In the genomic region with DNA sequence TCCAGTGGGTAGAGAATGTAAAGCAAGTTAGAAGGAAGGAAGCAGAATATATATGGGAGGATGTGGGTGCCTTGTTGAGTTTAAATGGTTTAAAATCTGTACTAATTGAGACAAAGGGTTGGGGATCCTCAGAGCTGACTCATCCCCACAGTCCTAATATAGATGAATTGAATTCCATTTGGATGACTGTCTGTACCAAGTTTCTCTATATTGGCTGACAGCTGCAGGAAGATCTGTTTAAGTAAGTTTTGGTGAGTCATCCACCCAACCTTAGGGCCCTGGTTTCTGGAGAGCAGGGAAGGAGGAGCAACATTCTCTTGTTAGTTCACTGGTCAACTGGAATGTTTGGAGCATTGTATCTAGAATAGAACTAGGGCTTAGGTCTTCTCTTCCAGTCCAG, we compare ENCODE assay signal across 21 mouse cellular contexts.
DNase-seq lines count a peak whose midpoint lies in the region; ATAC-seq and TF ChIP-seq lines count a peak whose summit lies in the region.
"Had no signal": no experiment of that assay in that cellular context is flagged by ENCODE, and none has a peak within 500 bp of the region (broad histone marks: within the 10 kb centered on the region; RNA-seq: fewer than 3 reads in every experiment).

No protein-coding gene starts in this region.

- H3K27ac ChIP-seq in liver, embryonic 11.5 days (ENCODE audit: low read depth, low read length): no peak overlapping the region
- H3K27ac ChIP-seq: embryonic facial prominence, embryonic 15.5 days; forebrain, embryonic 15.5 days; heart, embryonic 10.5 days; hindbrain, embryonic 10.5 days; hindbrain, embryonic 14.5 days; intestine, embryonic 15.5 days had no signal

- H3K4me1 ChIP-seq in liver, embryonic 11.5 days (replicated peaks; ENCODE audit: control insufficient read depth, insufficient read depth, low read length): no peaks in the 10 kb centered on the region
- H3K4me1 ChIP-seq: embryonic facial prominence, embryonic 15.5 days; forebrain, embryonic 15.5 days; heart, embryonic 10.5 days; hindbrain, embryonic 10.5 days; intestine, embryonic 15.5 days had no signal

- H3K27me3 ChIP-seq in myocyte (ENCODE audit: control insufficient read depth, insufficient read depth, insufficient read length): no peaks in the 10 kb centered on the region
- no peaks in the 10 kb centered on the region for H3K27me3 ChIP-seq in liver, embryonic 11.5 days (replicated peaks; ENCODE audit: control insufficient read depth, insufficient read depth, low read length)
- H3K27me3 ChIP-seq: embryonic facial prominence, embryonic 15.5 days; forebrain, embryonic 15.5 days; intestine, embryonic 15.5 days had no signal

- H3K79me2 ChIP-seq in myocyte (ENCODE audit: control insufficient read depth, insufficient read depth): no peaks in the 10 kb centered on the region

- no peak for TF ChIP-seq POLR2A in myocyte (IDR thresholded peaks at IDR 0.05; ENCODE audit: insufficient read length, low read depth)

- ATAC-seq in liver, embryonic 11.5 days (replicated peaks; ENCODE audit: low FRiP score): no peak
- ATAC-seq: activated CD4-positive, CD25-positive, alpha-beta regulatory T cell, adult 4 months; forebrain, embryonic 15.5 days; intestine, embryonic 15.5 days had no signal

- DNase-seq in adrenal gland, adult 2 months: peak; percentile 3
- no peak for DNase-seq in adrenal gland, postnatal 14 days
- DNase-seq in 3134 (ENCODE audit: extremely low read depth, insufficient read length, low spot score) (peak; percentile 65), NIH3T3 (ENCODE audit: low read depth) (peak; percentile 36)
- DNase-seq in liver, embryonic 11.5 days (ENCODE audit: low spot score): no peak
- no peak for DNase-seq in left cerebral cortex, adult 11 months (ENCODE audit: low spot score)
- DNase-seq: cerebellum, adult 11 months; cerebellum, adult 8-10 months; cerebellum, postnatal 14 days; embryo, embryonic 11 days; gastrocnemius, postnatal 36 days; heart, adult 18-20 months; heart, postnatal 14 days had no signal

- no peaks in the 10 kb centered on the region for H3K9me3 ChIP-seq in liver, embryonic 11.5 days (ENCODE audit: control insufficient read depth, low read length)
- H3K9me3 ChIP-seq: embryonic facial prominence, embryonic 15.5 days; forebrain, embryonic 15.5 days; heart, embryonic 10.5 days; hindbrain, embryonic 10.5 days; intestine, embryonic 15.5 days had no signal

- H3K4me2 ChIP-seq in myocyte (ENCODE audit: low read depth): peak overlapping the region; percentile 68
- no peak overlapping the region for H3K4me2 ChIP-seq in liver, embryonic 11.5 days
- H3K4me2 ChIP-seq: embryonic facial prominence, embryonic 15.5 days; forebrain, embryonic 15.5 days; hindbrain, embryonic 14.5 days; intestine, embryonic 15.5 days had no signal

- no peak overlapping the region for H3ac ChIP-seq in myocyte (ENCODE audit: control insufficient read depth, insufficient read length)

- H3K36me3 ChIP-seq in myocyte (ENCODE audit: control insufficient read depth, insufficient read depth): no peaks in the 10 kb centered on the region
- no peaks in the 10 kb centered on the region for H3K36me3 ChIP-seq in liver, embryonic 11.5 days (ENCODE audit: control insufficient read depth, insufficient read depth, low read length)
- H3K36me3 ChIP-seq: embryonic facial prominence, embryonic 15.5 days; forebrain, embryonic 15.5 days; heart, embryonic 10.5 days; hindbrain, embryonic 10.5 days; intestine, embryonic 15.5 days had no signal

- no peak overlapping the region for H3K4me3 ChIP-seq in myocyte
- no peak overlapping the region for H3K4me3 ChIP-seq in liver, embryonic 11.5 days (ENCODE audit: low read depth, low read length)
- H3K4me3 ChIP-seq: embryonic facial prominence, embryonic 15.5 days; forebrain, embryonic 15.5 days; heart, embryonic 10.5 days; hindbrain, embryonic 10.5 days; intestine, embryonic 15.5 days had no signal

- no peak overlapping the region for H3K9ac ChIP-seq in liver, embryonic 11.5 days (ENCODE audit: low read depth, low read length)
- H3K9ac ChIP-seq: embryonic facial prominence, embryonic 15.5 days; forebrain, embryonic 15.5 days; hindbrain, embryonic 14.5 days; intestine, embryonic 15.5 days had no signal

TF ChIP-seq in myocyte, 11 proteins besides CTCF, POLR2A, EP300 and RAD21:
- TF ChIP-seq MYOD1 (IDR thresholded peaks at IDR 0.05; ENCODE audit: control insufficient read depth in 1 of 3, insufficient read length in 2 of 3, low read depth in 2 of 3) (peak in 2 of 3 experiments; percentile 21 to 35), CEBPB (IDR thresholded peaks at IDR 0.05; ENCODE audit: insufficient read depth, poor library complexity, severe bottlenecking) (no peak), TCF12 (IDR thresholded peaks at IDR 0.05; ENCODE audit: insufficient read depth, poor library complexity, severe bottlenecking) (peak; percentile 25), SRF (IDR thresholded peaks at IDR 0.05; ENCODE audit: control insufficient read depth, insufficient read length, low read depth) (no peak), MYOG (IDR thresholded peaks at IDR 0.05; ENCODE audit: control insufficient read depth in 1 of 3, insufficient read depth in 1 of 3, insufficient read length in 2 of 3, low read depth in 2 of 3) (peak in 1 of 3 experiments; percentile 36), MAX (IDR thresholded peaks at IDR 0.05; ENCODE audit: low read depth) (no peak)
TF ChIP-seq in myocyte: peak in this region for 3.

Comparison
In these comparisons a context has a peak if more than half of its experiments do, and no peak if none do; other contexts are left out.
1. DNase-seq: peak in adrenal gland, adult 2 months (single experiment), 3134 (single experiment) and NIH3T3 (single experiment); none in adrenal gland, postnatal 14 days (single experiment), liver, embryonic 11.5 days (single experiment) and left cerebral cortex, adult 11 months (single experiment).